Mouse (Mus musculus) liver, embryonic 12.5 days (tissue): ENCODE results near the gene Gm960. TPM values are rescaled to one million over a fixed set of nuclear protein-coding genes. Genes with fewer than 3 reads are reported as not detected.

Experiments used
- ATAC-seq: fragments of 200-750 bp; cut with Nextera tagmentation; 2 replicates; pipeline ENCODE4 v1.8.0; 2017; ENCODE audit warnings: moderate number of reproducible peaks, mild to moderate bottlenecking, moderate library complexity
- H3K27ac ChIP-seq: fragments of 300-500 bp; sonication (generic); 2 replicates; pipeline ENCODE4 v1.5.1; 2016; ENCODE audit warnings: mild to moderate bottlenecking
- H3K27me3 ChIP-seq: fragments of 300-500 bp; sonication (generic); replicated peaks from 2 replicates; pipeline ENCODE4 v1.6.1; 2016; ENCODE audit warnings: mild to moderate bottlenecking, moderate library complexity
- H3K36me3 ChIP-seq: fragments of 300-500 bp; sonication (generic); 2 replicates; pipeline ENCODE4 v1.6.1; 2016; ENCODE audit warnings: mild to moderate bottlenecking, moderate library complexity
- H3K4me1 ChIP-seq: fragments of 300-500 bp; sonication (generic); 2 replicates; pipeline ENCODE4 v1.6.1; 2016
- H3K4me2 ChIP-seq: fragments of 300-500 bp; sonication (generic); 2 replicates; pipeline ENCODE4 v1.6.1; 2016; ENCODE audit warnings: mild to moderate bottlenecking, moderate library complexity
- H3K4me3 ChIP-seq: fragments of 300-500 bp; sonication (generic); 2 replicates; pipeline ENCODE4 v1.5.1; 2016; ENCODE audit warnings: mild to moderate bottlenecking, moderate library complexity
- H3K9ac ChIP-seq: fragments of 300-500 bp; sonication (generic); 2 replicates; pipeline ENCODE4 v1.6.1; 2016; ENCODE audit warnings: mild to moderate bottlenecking, moderate library complexity
- H3K9me3 ChIP-seq: fragments of 300-500 bp; sonication (generic); replicated peaks from 2 replicates; pipeline ENCODE4 v1.6.1; 2016; ENCODE audit warnings: mild to moderate bottlenecking, moderate library complexity
- WGBS: fragments of 180-500 bp; shearing (Covaris S2); methylation state at CpG from one replicate; pipeline ENCODE4 v1.1.7; 2016; ENCODE audit not compliant: insufficient replicate concordance; 5-methylcytosine and 5-hydroxymethylcytosine counted together
- polyA plus RNA-seq: library from polyadenylated mRNA; unstranded; fragments of >200 nt; fragmentation: Nextera tagmentation; extraction: Ambion mirVana; gene quantifications from 2 replicates; pipeline ENCODE4 v1.2.1, GENCODE M21; 2016

The Gm960 gene
- polyA plus RNA-seq: 0.43 and 1.1 TPM in 2 replicates

DNA sequence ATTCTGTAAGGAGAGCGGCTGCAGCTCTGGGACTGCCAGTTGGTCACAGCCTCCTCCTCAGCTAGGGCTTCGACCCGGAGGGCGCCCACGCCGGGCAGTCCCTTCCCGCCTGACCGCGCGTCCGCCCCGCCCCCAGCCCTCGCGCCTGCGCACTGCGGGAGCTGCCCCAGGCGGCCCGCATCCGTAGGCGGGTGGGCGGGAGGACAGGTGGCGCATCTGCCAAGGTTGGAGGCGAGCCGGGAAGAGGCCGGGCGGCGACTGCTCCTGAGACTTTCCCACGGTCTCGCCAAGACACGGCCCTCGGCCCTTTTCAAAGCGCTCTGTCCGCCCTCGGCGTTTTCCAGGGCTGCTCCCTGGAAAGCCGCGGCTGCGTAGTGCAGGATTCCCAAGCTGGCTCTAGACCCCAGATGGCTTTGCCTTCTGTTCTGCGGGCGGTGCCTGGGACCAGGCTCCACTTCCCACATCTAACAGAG is at the start of gene Gm960:
TSS of gene Gm960 (minus strand) at position 464 of the 473 bp plus-strand sequence.
- no peak for ATAC-seq
- Histone ChIP-seq H3K27me3 (peaks cover 78% of the 10 kb centered on the region), H3K9me3 (no peaks in the 10 kb centered on the region), H3K9ac (no peak within 1 kb of the TSS), H3K36me3 (no peaks in the 10 kb centered on the region), H3K4me2 (peak within 1 kb of the TSS; percentile 67), H3K4me1 (0 out of 2 replicates have a peak, but pooled peaks cover 7% of the 10 kb centered on the region), H3K4me3 (peak within 1 kb of the TSS; percentile 48), H3K27ac (no peak within 1 kb of the TSS)
- 3% methylated on average over 40 of the region's 40 CpGs for WGBS

- no peak overlapping the region for H3K4me3 ChIP-seq
- no peak overlapping the region for H3K9ac ChIP-seq
- H3K27ac ChIP-seq: no peak overlapping the region
- no peaks in the 10 kb centered on the region for H3K36me3 ChIP-seq
- H3K4me1 ChIP-seq: no peaks in the 10 kb centered on the region
- no peak overlapping the region for H3K4me2 ChIP-seq
- ATAC-seq: no peak
- no peaks in the 10 kb centered on the region for H3K9me3 ChIP-seq
- WGBS: 80% methylated on average over 9 of the region's 9 CpGs
- no peaks in the 10 kb centered on the region for H3K27me3 ChIP-seq
Observed at GRCm38 (mm10) chr19:4747631-4748312, 49.3 kb upstream of the Gm960 start.

- Histone ChIP-seq H3K27me3 (no peaks in the 10 kb centered on the region), H3K4me3 (no peak overlapping the region), H3K9me3 (no peaks in the 10 kb centered on the region), H3K36me3 (no peaks in the 10 kb centered on the region), H3K9ac (no peak overlapping the region), H3K4me1 (no peaks in the 10 kb centered on the region), H3K4me2 (no peak overlapping the region), H3K27ac (no peak overlapping the region)
- WGBS: 76% methylated on average over 14 of the region's 14 CpGs
- ATAC-seq: no peak
Observed at GRCm38 (mm10) chr19:4746611-4747010, 48.1 kb upstream of the Gm960 start.

- no peaks in the 10 kb centered on the region for H3K4me1 ChIP-seq
- no peak overlapping the region for H3K27ac ChIP-seq
- no peak overlapping the region for H3K4me2 ChIP-seq
- H3K9ac ChIP-seq: no peak overlapping the region
- H3K27me3 ChIP-seq: no peaks in the 10 kb centered on the region
- no peak overlapping the region for H3K4me3 ChIP-seq
- WGBS: 86% methylated on average over 10 of the region's 10 CpGs
- no peak for ATAC-seq
- no peaks in the 10 kb centered on the region for H3K36me3 ChIP-seq
- H3K9me3 ChIP-seq: no peaks in the 10 kb centered on the region
Observed at GRCm38 (mm10) chr19:4745681-4746080, 47.2 kb upstream of the Gm960 start.

DNA sequence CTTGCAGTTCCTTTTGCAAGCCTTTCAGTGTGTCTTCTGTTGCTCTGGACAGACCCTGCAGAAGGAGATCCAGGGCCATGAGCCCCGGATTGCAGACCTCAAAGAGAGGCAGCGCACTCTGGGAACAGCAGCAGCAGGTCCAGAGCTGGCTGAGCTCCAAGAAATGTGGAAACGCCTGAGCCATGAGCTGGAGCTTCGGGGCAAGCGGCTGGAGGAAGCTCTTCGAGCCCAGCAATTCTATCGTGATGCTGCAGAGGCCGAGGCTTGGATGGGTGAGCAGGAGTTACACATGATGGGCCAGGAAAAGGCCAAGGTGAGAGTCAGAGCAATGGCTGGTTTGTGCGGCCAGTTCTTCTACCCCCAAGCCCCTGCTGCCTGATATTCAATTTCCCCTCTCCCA is 46.6 kb upstream of the Gm960 start:
- H3K4me2 ChIP-seq: no peak overlapping the region
- no peaks in the 10 kb centered on the region for H3K9me3 ChIP-seq
- ATAC-seq: no peak
- WGBS: 73% methylated on average over 9 of the region's 9 CpGs
- H3K36me3 ChIP-seq: no peaks in the 10 kb centered on the region
- H3K4me1 ChIP-seq: no peaks in the 10 kb centered on the region
- no peak overlapping the region for H3K9ac ChIP-seq
- H3K27ac ChIP-seq: no peak overlapping the region
- no peak overlapping the region for H3K4me3 ChIP-seq
- no peaks in the 10 kb centered on the region for H3K27me3 ChIP-seq

DNA sequence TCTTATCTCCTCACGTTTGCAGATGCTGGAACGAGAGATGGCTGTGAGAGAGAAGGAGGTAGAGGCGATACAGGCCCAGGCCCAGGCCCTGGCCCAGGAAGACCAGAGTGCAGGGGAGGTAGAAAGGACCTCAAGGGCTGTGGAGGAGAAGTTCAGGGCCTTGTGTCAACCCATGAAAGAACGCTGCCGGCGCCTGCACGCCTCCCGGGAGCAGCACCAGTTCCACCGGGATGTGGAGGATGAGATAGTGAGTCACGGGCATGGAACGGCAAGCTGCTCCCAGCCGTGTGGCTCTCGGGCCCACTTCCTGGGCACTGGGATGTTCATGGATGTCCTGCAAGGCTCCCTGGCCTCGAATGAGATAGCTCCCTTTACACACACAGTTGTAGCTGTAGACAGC is 45.6 kb upstream of the Gm960 start:
- no peaks in the 10 kb centered on the region for H3K27me3 ChIP-seq
- no peak overlapping the region for H3K9ac ChIP-seq
- no peaks in the 10 kb centered on the region for H3K4me1 ChIP-seq
- H3K36me3 ChIP-seq: no peaks in the 10 kb centered on the region
- H3K9me3 ChIP-seq: no peaks in the 10 kb centered on the region
- WGBS: 68% methylated on average over 14 of the region's 14 CpGs
- no peak for ATAC-seq
- H3K27ac ChIP-seq: no peak overlapping the region
- H3K4me2 ChIP-seq: no peak overlapping the region
- H3K4me3 ChIP-seq: no peak overlapping the region

DNA sequence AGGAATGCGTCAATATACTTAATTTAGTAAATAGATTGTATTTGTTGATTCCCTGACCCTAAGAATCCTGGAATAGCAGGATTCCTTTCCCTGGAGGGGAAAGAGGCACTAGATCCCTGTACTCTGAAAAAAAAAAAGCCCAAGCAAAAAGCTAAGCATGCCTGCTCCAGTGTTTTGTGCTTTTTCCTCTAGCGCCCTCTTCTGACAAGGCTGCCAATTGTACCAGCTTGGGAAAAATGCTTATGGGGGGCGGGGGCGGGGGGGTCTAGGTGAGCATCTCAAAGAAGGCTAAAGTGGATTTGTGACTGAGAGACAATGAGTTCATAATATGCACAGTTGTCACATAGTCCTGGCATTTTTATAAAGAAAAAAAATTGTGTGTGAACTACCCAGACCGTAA is 45.1 kb upstream of the Gm960 start:
- H3K4me3 ChIP-seq: no peak overlapping the region
- 40% methylated on average over 5 of the region's 5 CpGs for WGBS
- no peak overlapping the region for H3K4me2 ChIP-seq
- no peak for ATAC-seq
- no peak overlapping the region for H3K9ac ChIP-seq
- H3K9me3 ChIP-seq: no peaks in the 10 kb centered on the region
- H3K27ac ChIP-seq: no peak overlapping the region
- H3K27me3 ChIP-seq: no peaks in the 10 kb centered on the region
- H3K4me1 ChIP-seq: no peaks in the 10 kb centered on the region
- H3K36me3 ChIP-seq: no peaks in the 10 kb centered on the region

DNA sequence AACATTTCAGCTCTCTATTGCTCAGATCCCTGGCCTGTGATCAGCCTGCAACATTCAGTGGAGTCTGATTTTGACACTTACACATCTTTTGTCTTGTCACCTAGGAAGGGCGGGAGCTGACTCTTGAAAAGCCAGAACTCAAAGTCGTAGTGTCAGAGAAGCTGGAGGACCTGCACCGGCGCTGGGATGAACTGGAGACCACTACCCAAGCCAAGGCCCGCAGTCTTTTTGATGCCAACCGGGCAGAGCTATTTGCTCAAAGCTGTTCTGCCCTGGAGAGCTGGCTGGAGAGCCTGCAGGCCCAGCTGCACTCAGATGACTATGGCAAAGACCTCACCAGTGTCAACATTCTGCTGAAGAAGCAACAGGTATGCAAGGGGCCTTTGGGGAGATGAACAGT is 43.8 kb upstream of the Gm960 start:
- Histone ChIP-seq H3K9me3 (no peaks in the 10 kb centered on the region), H3K9ac (no peak overlapping the region), H3K4me3 (no peak overlapping the region), H3K4me2 (no peak overlapping the region), H3K27me3 (0 out of 2 replicates have a peak, but pooled peaks cover 5% of the 10 kb centered on the region), H3K36me3 (no peaks in the 10 kb centered on the region), H3K27ac (no peak overlapping the region), H3K4me1 (no peaks in the 10 kb centered on the region)
- ATAC-seq: no peak
- WGBS: 73% methylated on average over 6 of the region's 6 CpGs

- 64% methylated on average over 10 of the region's 10 CpGs for WGBS
- Histone ChIP-seq H3K4me2 (no peak overlapping the region), H3K4me3 (no peak overlapping the region), H3K4me1 (no peaks in the 10 kb centered on the region), H3K36me3 (no peaks in the 10 kb centered on the region), H3K9ac (no peak overlapping the region), H3K27ac (no peak overlapping the region), H3K27me3 (0 out of 2 replicates have a peak, but pooled peaks cover 5% of the 10 kb centered on the region), H3K9me3 (no peaks in the 10 kb centered on the region)
- no peak for ATAC-seq
Observed at GRCm38 (mm10) chr19:4741482-4741881, 43.0 kb upstream of the Gm960 start.

- WGBS: 76% methylated on average over 5 of the region's 5 CpGs
- Histone ChIP-seq H3K4me2 (no peak overlapping the region), H3K36me3 (no peaks in the 10 kb centered on the region), H3K4me3 (no peak overlapping the region), H3K4me1 (no peaks in the 10 kb centered on the region), H3K9me3 (no peaks in the 10 kb centered on the region), H3K9ac (no peak overlapping the region), H3K27ac (no peak overlapping the region), H3K27me3 (0 out of 2 replicates have a peak, but pooled peaks cover 5% of the 10 kb centered on the region)
- no peak for ATAC-seq
Observed at GRCm38 (mm10) chr19:4739762-4740161, 41.3 kb upstream of the Gm960 start.

DNA sequence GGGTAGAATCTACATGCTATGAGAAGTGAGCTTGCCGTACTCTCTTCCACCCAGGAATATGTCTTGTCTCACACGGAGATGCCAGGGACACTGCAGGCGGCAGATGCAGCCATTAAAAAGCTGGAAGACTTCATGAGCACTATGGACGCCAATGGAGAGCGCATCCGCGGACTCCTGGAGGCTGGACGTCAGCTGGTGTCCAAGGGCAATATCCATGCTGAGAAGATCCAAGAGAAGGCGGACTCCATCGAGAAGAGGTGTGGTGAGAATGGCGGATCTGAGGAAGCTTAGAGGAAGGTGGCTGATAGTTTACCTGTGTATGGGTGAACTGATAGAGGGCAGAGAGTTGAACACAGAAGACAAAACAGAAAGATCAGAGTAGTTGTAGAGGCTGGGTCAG is 40.6 kb upstream of the Gm960 start:
- Histone ChIP-seq H3K9me3 (no peaks in the 10 kb centered on the region), H3K9ac (no peak overlapping the region), H3K27me3 (0 out of 2 replicates have a peak, but pooled peaks cover 5% of the 10 kb centered on the region), H3K4me1 (no peaks in the 10 kb centered on the region), H3K27ac (no peak overlapping the region), H3K4me3 (no peak overlapping the region), H3K4me2 (no peak overlapping the region), H3K36me3 (no peaks in the 10 kb centered on the region)
- 81% methylated on average over 11 of the region's 11 CpGs for WGBS
- no peak for ATAC-seq

- Histone ChIP-seq H3K4me2 (no peak overlapping the region), H3K4me3 (no peak overlapping the region), H3K36me3 (no peaks in the 10 kb centered on the region), H3K27me3 (0 out of 2 replicates have a peak, but pooled peaks cover 8% of the 10 kb centered on the region), H3K9me3 (no peaks in the 10 kb centered on the region), H3K9ac (no peak overlapping the region), H3K27ac (no peak overlapping the region), H3K4me1 (no peaks in the 10 kb centered on the region)
- 71% methylated on average over 13 of the region's 13 CpGs for WGBS
- ATAC-seq: no peak
Observed at GRCm38 (mm10) chr19:4737866-4738265, 39.4 kb upstream of the Gm960 start.
